Mouse (Mus musculus) heart, adult 2 months (tissue): ENCODE data around the gene Mtmr3.

Experiments
- CTCF ChIP-seq: fragments of 200-600 bp; IDR thresholded peaks from 2 replicates; pipeline ENCODE4 v1.8.1; 2022; ENCODE audit warnings: antibody characterized with exemption, mild to moderate bottlenecking, moderate library complexity
- EP300 ChIP-seq: fragments of 200-500 bp; IDR thresholded peaks from 2 replicates; pipeline ENCODE4 v1.6.1; 2011; ENCODE audit warnings: low read depth, low read length, control low read depth; ENCODE audit not compliant: insufficient read depth
- POLR2A ChIP-seq: fragments of 200-500 bp; IDR thresholded peaks from 2 replicates; pipeline ENCODE4 v1.6.1; 2011; ENCODE audit warnings: mild to moderate bottlenecking, low read depth, low read length, control low read depth; ENCODE audit not compliant: insufficient read depth

DNA sequence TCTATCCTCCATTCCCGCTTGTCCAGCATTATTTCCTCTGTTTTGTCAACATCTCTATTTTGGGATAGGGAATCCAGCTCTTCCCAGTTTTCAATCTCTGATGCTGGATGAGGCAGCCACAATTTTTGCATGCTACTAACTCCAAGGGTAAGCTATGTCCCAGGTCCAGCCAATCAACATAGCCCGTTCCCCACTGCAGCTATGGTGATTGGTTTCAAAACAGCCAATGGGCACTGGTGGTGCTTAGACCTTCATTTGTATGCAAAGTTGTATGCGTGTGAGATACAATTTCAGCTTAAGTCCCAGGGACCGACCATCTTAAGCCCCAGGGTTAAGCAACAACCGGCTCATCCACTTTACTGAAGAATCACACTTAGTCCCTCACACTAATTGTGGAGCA is 28.3 kb upstream of the Mtmr3 start:
- no peak for TF ChIP-seq CTCF
- no peak for TF ChIP-seq POLR2A
- no peak for TF ChIP-seq EP300
